Mouse (Mus musculus): ENCODE results near the gene Cdc73.
"Not testable (repeated sequence)": the region's sequence is repeated elsewhere in the genome, so short reads cannot be mapped to it uniquely, and the experiment has no call there.

Gene Cdc73

GRCm38 (mm10) chr1:143664786-143665185 lies 37.9 kb downstream of the Cdc73 start:
- DNase-seq, result not testable (repeated sequence)

- no peak for DNase-seq
Measured at GRCm38 (mm10) chr1:143663197-143663596, 39.5 kb downstream of the Cdc73 start.

- no peak for DNase-seq
Measured at GRCm38 (mm10) chr1:143653646-143654045, 49.0 kb downstream of the Cdc73 start.

GRCm38 (mm10) chr1:143650317-143650716 lies 52.4 kb downstream of the Cdc73 start:
- DNase-seq, result peak; percentile 8

GRCm38 (mm10) chr1:143646219-143646618 lies 56.5 kb downstream of the Cdc73 start:
- no peak for DNase-seq

GRCm38 (mm10) chr1:143645386-143645785 lies 57.3 kb downstream of the Cdc73 start:
- DNase-seq, result no peak

GRCm38 (mm10) chr1:143644221-143644620 lies 58.5 kb downstream of the Cdc73 start:
- DNase-seq, result peak; percentile 16

- DNase-seq, result no peak
Measured at GRCm38 (mm10) chr1:143640650-143641407, 61.9 kb downstream of the Cdc73 start, which contains the start of gene B3galt2. Gene B3galt2 (plus strand): TSS chr1:143640664.

GRCm38 (mm10) chr1:143632854-143633587 lies 69.7 kb downstream of the Cdc73 start:
- DNase-seq, result no peak

- DNase-seq, result no peak
Measured at GRCm38 (mm10) chr1:143632361-143632760, 70.3 kb downstream of the Cdc73 start.

- DNase-seq, result no peak
Measured at GRCm38 (mm10) chr1:143631337-143631736, 71.4 kb downstream of the Cdc73 start.

GRCm38 (mm10) chr1:143622634-143623033 lies 80.1 kb downstream of the Cdc73 start:
- no peak for DNase-seq

- DNase-seq, result no peak
Measured at GRCm38 (mm10) chr1:143621930-143622329, 80.8 kb downstream of the Cdc73 start.

- no peak for DNase-seq
Measured at GRCm38 (mm10) chr1:143619760-143620159, 82.9 kb downstream of the Cdc73 start.

GRCm38 (mm10) chr1:143612901-143613300 lies 89.8 kb downstream of the Cdc73 start:
- DNase-seq, result no peak

GRCm38 (mm10) chr1:143608911-143609310 lies 93.8 kb downstream of the Cdc73 start:
- no peak for DNase-seq

GRCm38 (mm10) chr1:143596864-143597263 lies 105.8 kb downstream of the Cdc73 start:
- no peak for DNase-seq

- DNase-seq, result no peak
Measured at GRCm38 (mm10) chr1:143576824-143577543, 125.7 kb downstream of the Cdc73 start.

- no peak for DNase-seq
Measured at GRCm38 (mm10) chr1:143558235-143558634, 144.5 kb downstream of the Cdc73 start.

GRCm38 (mm10) chr1:143555533-143555932 lies 147.2 kb downstream of the Cdc73 start:
- no peak for DNase-seq

- DNase-seq, result no peak
Measured at GRCm38 (mm10) chr1:143554621-143555020, 148.1 kb downstream of the Cdc73 start.
